Mouse (Mus musculus) G1E (cell line): Measurements from ENCODE around the gene Nrbf2.

Source experiments
- CTCF ChIP-seq: IDR thresholded peaks from 2 replicates; pipeline ENCODE4 v1.5.1; 2012; ENCODE audit warnings: low read depth, low read length, inconsistent platforms, mixed read lengths
- GATA1 ChIP-seq: IDR thresholded peaks from 2 replicates; pipeline ENCODE4 v1.6.1; 2012; ENCODE audit warnings: borderline replicate concordance, low read length, inconsistent platforms, mixed read lengths
- GATA2 ChIP-seq: IDR thresholded peaks from 2 replicates; pipeline ENCODE4 v1.6.1; 2012; ENCODE audit warnings: low read depth, low read length, inconsistent platforms, borderline replicate concordance

GRCm38 (mm10) chr10:67299285-67299684 is 14.2 kb upstream of the Nrbf2 start:
- TF ChIP-seq CTCF, result no peak
- TF ChIP-seq GATA2, result no peak
- TF ChIP-seq GATA1, result no peak
